9 mouse cellular contexts compared by ENCODE assay signal in the genomic region with DNA sequence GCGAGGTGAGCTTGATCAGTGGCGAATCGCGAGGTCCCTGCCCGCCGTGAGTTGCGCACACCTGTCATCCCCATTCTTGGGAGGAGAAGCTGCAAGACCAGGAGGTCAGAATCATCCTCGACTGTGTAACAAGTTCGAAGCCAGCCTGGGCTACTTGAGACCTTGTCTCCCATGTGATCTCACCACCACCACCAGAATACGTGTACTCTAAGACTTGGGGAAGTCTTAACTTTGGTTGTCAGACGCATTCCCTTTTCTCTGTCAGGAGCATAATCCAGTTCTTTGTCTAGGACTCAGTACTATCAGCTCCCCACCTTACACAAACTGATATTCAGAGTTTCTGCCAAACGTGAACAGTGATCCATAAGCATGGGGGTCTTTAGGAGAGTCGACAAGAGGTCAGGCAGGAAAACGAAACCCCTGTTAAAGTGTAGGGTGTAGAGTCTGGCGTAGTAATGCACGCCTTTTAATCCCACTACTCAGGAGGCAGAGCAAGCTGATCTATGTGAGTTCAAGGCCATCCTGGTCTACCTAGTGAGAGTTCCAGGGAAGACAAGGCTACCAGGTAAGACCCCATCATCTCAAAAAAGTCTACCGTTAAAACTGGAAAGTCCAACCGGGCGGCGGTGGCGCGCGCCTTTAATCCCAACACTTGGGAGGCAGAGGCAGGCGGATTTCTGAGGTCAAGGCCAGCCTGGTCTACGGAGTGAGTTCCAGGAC. TPM values are rescaled to one million over a fixed set of nuclear protein-coding genes. Genes with fewer than 3 reads are reported as not detected.
DNase-seq lines count a peak whose midpoint lies in the region; ATAC-seq and TF ChIP-seq lines count a peak whose summit lies in the region.
"Had no signal": no experiment of that assay in that cellular context is flagged by ENCODE, and none has a peak within 500 bp of the region (broad histone marks: within the 10 kb centered on the region; RNA-seq: fewer than 3 reads in every experiment).

No protein-coding gene starts in this region.

- H3K9ac ChIP-seq in embryonic facial prominence, embryonic 13.5 days, result peak overlapping the region; percentile 87
- peak overlapping the region; percentile 85 for H3K9ac ChIP-seq in intestine, embryonic 14.5 days (ENCODE audit: low read length)
- H3K9ac ChIP-seq in neural tube, embryonic 12.5 days, result peak overlapping the region; percentile 73

- H3K4me1 ChIP-seq in lung, adult 2 months (ENCODE audit: control insufficient read depth, insufficient read depth, low read length), result peaks cover 6% of the 10 kb centered on the region
- peaks cover 38% of the 10 kb centered on the region for H3K4me1 ChIP-seq in embryonic facial prominence, embryonic 13.5 days
- peaks cover 27% of the 10 kb centered on the region for H3K4me1 ChIP-seq in intestine, embryonic 14.5 days (replicated peaks; ENCODE audit: control insufficient read depth, insufficient read depth, low read length)
- H3K4me1 ChIP-seq in neural tube, embryonic 12.5 days, result peaks cover 40% of the 10 kb centered on the region

- no peaks in the 10 kb centered on the region for H3K9me3 ChIP-seq in embryonic facial prominence, embryonic 13.5 days
- H3K9me3 ChIP-seq in intestine, embryonic 14.5 days (ENCODE audit: control insufficient read depth, low read length), result no peaks in the 10 kb centered on the region
- no peaks in the 10 kb centered on the region for H3K9me3 ChIP-seq in neural tube, embryonic 12.5 days

- H3K27me3 ChIP-seq in embryonic facial prominence, embryonic 13.5 days, result no peaks in the 10 kb centered on the region
- H3K27me3 ChIP-seq in intestine, embryonic 14.5 days (replicated peaks; ENCODE audit: control insufficient read depth, insufficient read depth, low read length), result no peaks in the 10 kb centered on the region
- H3K27me3 ChIP-seq in neural tube, embryonic 12.5 days (replicated peaks), result no peaks in the 10 kb centered on the region

- no peak for TF ChIP-seq CTCF in lung, adult 2 months (IDR thresholded peaks at IDR 0.05; ENCODE audit: insufficient read depth, low read length)

- H3K36me3 ChIP-seq in embryonic facial prominence, embryonic 13.5 days, result peaks cover 24% of the 10 kb centered on the region
- peaks cover 24% of the 10 kb centered on the region for H3K36me3 ChIP-seq in intestine, embryonic 14.5 days (ENCODE audit: control insufficient read depth, insufficient read depth, low read length)
- H3K36me3 ChIP-seq in neural tube, embryonic 12.5 days, result peaks cover 22% of the 10 kb centered on the region

- peak overlapping the region; percentile 96 for H3K4me3 ChIP-seq in lung, adult 2 months (replicated peaks; ENCODE audit: extremely low read depth, low read depth, low read length)
- H3K4me3 ChIP-seq in embryonic facial prominence, embryonic 13.5 days, result peak overlapping the region; percentile 70
- H3K4me3 ChIP-seq in intestine, embryonic 14.5 days (ENCODE audit: low read depth, low read length), result peak overlapping the region; percentile 93
- peak overlapping the region; percentile 87 for H3K4me3 ChIP-seq in neural tube, embryonic 12.5 days

- 39% methylated on average over 25 of the region's 25 CpGs for WGBS in lung, adult 2 months
- 42% methylated on average over 25 of the region's 25 CpGs for WGBS in embryonic facial prominence, embryonic 13.5 days
- 41% methylated on average over 25 of the region's 25 CpGs for WGBS in intestine, embryonic 14.5 days
- WGBS in neural tube, embryonic 12.5 days, result 45% methylated on average over 24 of the region's 25 CpGs

- H3K27ac ChIP-seq in embryonic facial prominence, embryonic 13.5 days, result peak overlapping the region; percentile 94; the same call in 1 of the 2 replicates
- H3K27ac ChIP-seq in intestine, embryonic 14.5 days (ENCODE audit: low read depth), result no peak overlapping the region
- no peak overlapping the region for H3K27ac ChIP-seq in neural tube, embryonic 12.5 days

- H3K4me2 ChIP-seq in embryonic facial prominence, embryonic 13.5 days, result peak overlapping the region; percentile 86
- peak overlapping the region; percentile 83 for H3K4me2 ChIP-seq in intestine, embryonic 14.5 days (ENCODE audit: low read length)
- peak overlapping the region; percentile 90 for H3K4me2 ChIP-seq in neural tube, embryonic 12.5 days (replicated peaks)

- 0 out of 2 replicates have a peak, but pooled peaks have one; percentile 2 for ATAC-seq in embryonic facial prominence, embryonic 13.5 days (ENCODE audit: insufficient number of reproducible peaks, insufficient read depth, low FRiP score, low TSS enrichment, low read depth)
- ATAC-seq in intestine, embryonic 14.5 days (replicated peaks; ENCODE audit: low FRiP score, low TSS enrichment, low read depth), result no peak
- no peak for ATAC-seq in neural tube, embryonic 12.5 days (ENCODE audit: low FRiP score, low read depth)

- no peak for DNase-seq in lung, adult 2 months
- DNase-seq in lung, postnatal 25 days (ENCODE audit: low spot score), result no peak
- DNase-seq in intestine, embryonic 14.5 days (ENCODE audit: low spot score), result no peak
- no peak for DNase-seq in adrenal gland, postnatal 10 days
- DNase-seq in right cerebral cortex, postnatal 14 days, result no peak
- DNase-seq in adrenal gland, adult 18-20 months (ENCODE audit: low spot score in 2 of 2), result no peak

- no peak for TF ChIP-seq POLR2A in lung, adult 2 months (IDR thresholded peaks at IDR 0.05; ENCODE audit: borderline replicate concordance, extremely low read depth, low read depth, low read length)

RNA-seq across cellular contexts. Expression of a gene that starts 0.7 kb away (rescaled TPM):
- polyA plus RNA-seq in lung, adult 2 months (2012; rRNA removed), result 6.2 and 7.1 TPM in 2 replicates
- 23.5 and 24.4 TPM in 2 replicates for polyA plus RNA-seq in embryonic facial prominence, embryonic 13.5 days (2015; fragmentation: Nextera tagmentation; extraction: Ambion mirVana)
- polyA plus RNA-seq in intestine, embryonic 14.5 days (2014; fragmentation: Nextera tagmentation; extraction: Ambion mirVana), result 22.9 and 23.9 TPM in 2 replicates
- 21.9 and 22.8 TPM in 2 replicates for polyA plus RNA-seq in neural tube, embryonic 12.5 days (2016; fragmentation: Nextera tagmentation; extraction: Ambion mirVana)
- total RNA-seq in adrenal gland, postnatal 10 days (2021), result 10 to 100 TPM; 11.2 to 15.1 TPM
- 10 to 100 TPM; 14.3 to 17.1 TPM for total RNA-seq in adrenal gland, adult 18-20 months (2021)

RNA-seq across cellular contexts. Expression of a gene that starts 0.9 kb away (rescaled TPM):
- polyA plus RNA-seq in lung, adult 2 months (2012; rRNA removed), result 21.2 and 31.7 TPM in 2 replicates
- 49.0 and 50.1 TPM in 2 replicates for polyA plus RNA-seq in embryonic facial prominence, embryonic 13.5 days (2015; fragmentation: Nextera tagmentation; extraction: Ambion mirVana)
- polyA plus RNA-seq in intestine, embryonic 14.5 days (2014; fragmentation: Nextera tagmentation; extraction: Ambion mirVana), result 49.6 and 52.3 TPM in 2 replicates
- 49.9 and 51.0 TPM in 2 replicates for polyA plus RNA-seq in neural tube, embryonic 12.5 days (2016; fragmentation: Nextera tagmentation; extraction: Ambion mirVana)
- 10 to 100 TPM; 25.9 to 27.0 TPM for total RNA-seq in adrenal gland, postnatal 10 days (2021)
- total RNA-seq in adrenal gland, adult 18-20 months (2021), result 10 to 100 TPM; 32.9 to 36.0 TPM

RNA-seq across cellular contexts. Expression of a gene that starts 24.9 kb away (rescaled TPM):
- 0.09 TPM in 1 of 2 replicates, not detected in the other for polyA plus RNA-seq in lung, adult 2 months (2012; rRNA removed)
- 1.5 and 1.7 TPM in 2 replicates for polyA plus RNA-seq in embryonic facial prominence, embryonic 13.5 days (2015; fragmentation: Nextera tagmentation; extraction: Ambion mirVana)
- polyA plus RNA-seq in intestine, embryonic 14.5 days (2014; fragmentation: Nextera tagmentation; extraction: Ambion mirVana), result 0.18 and 0.34 TPM in 2 replicates
- polyA plus RNA-seq in neural tube, embryonic 12.5 days (2016; fragmentation: Nextera tagmentation; extraction: Ambion mirVana), result 0.38 and 0.59 TPM in 2 replicates
- total RNA-seq in adrenal gland, postnatal 10 days (2021), result 1 to 10 TPM in 1 of 2 experiments, under 1 TPM in 1; 0.79 to 2.2 TPM
- total RNA-seq in adrenal gland, adult 18-20 months (2021), result under 1 TPM; 0.30 to 0.38 TPM
- total RNA-seq: layer of hippocampus, postnatal 10 days had no signal

RNA-seq across cellular contexts. Expression of a gene that starts 35.0 kb away (rescaled TPM):
- polyA plus RNA-seq in lung, adult 2 months (2012; rRNA removed), result 15.3 and 16.9 TPM in 2 replicates
- 21.3 and 26.3 TPM in 2 replicates for polyA plus RNA-seq in embryonic facial prominence, embryonic 13.5 days (2015; fragmentation: Nextera tagmentation; extraction: Ambion mirVana)
- 24.0 and 24.4 TPM in 2 replicates for polyA plus RNA-seq in intestine, embryonic 14.5 days (2014; fragmentation: Nextera tagmentation; extraction: Ambion mirVana)
- 26.1 and 26.7 TPM in 2 replicates for polyA plus RNA-seq in neural tube, embryonic 12.5 days (2016; fragmentation: Nextera tagmentation; extraction: Ambion mirVana)
- total RNA-seq in adrenal gland, postnatal 10 days (2021), result 10 to 100 TPM; 17.3 to 18.5 TPM
- 10 to 100 TPM; 23.1 to 29.1 TPM for total RNA-seq in adrenal gland, adult 18-20 months (2021)

RNA-seq across cellular contexts. Expression of a gene that starts 35.9 kb away (rescaled TPM):
- polyA plus RNA-seq in lung, adult 2 months (2012; rRNA removed), result 43.9 and 45.9 TPM in 2 replicates
- 24.3 and 27.4 TPM in 2 replicates for polyA plus RNA-seq in embryonic facial prominence, embryonic 13.5 days (2015; fragmentation: Nextera tagmentation; extraction: Ambion mirVana)
- 25.2 and 25.7 TPM in 2 replicates for polyA plus RNA-seq in intestine, embryonic 14.5 days (2014; fragmentation: Nextera tagmentation; extraction: Ambion mirVana)
- 44.1 and 50.7 TPM in 2 replicates for polyA plus RNA-seq in neural tube, embryonic 12.5 days (2016; fragmentation: Nextera tagmentation; extraction: Ambion mirVana)
- 10 to 100 TPM; 25.5 to 26.0 TPM for total RNA-seq in adrenal gland, postnatal 10 days (2021)
- total RNA-seq in adrenal gland, adult 18-20 months (2021), result 10 to 100 TPM; 36.5 to 44.0 TPM
